Mouse (Mus musculus) small intestine, adult 2 months (tissue): ENCODE measurements around the gene Hist2h3c1.

Experiments
- CTCF ChIP-seq: fragments of 200-500 bp; IDR thresholded peaks from 2 replicates; pipeline ENCODE4 v1.5.1; 2012; ENCODE audit warnings: low read depth, mild to moderate bottlenecking, control low read depth, inconsistent platforms, low read length, moderate library complexity, mixed read lengths; ENCODE audit not compliant: insufficient replicate concordance, insufficient read length; ENCODE audit errors: extremely low read depth
- POLR2A ChIP-seq: fragments of 200-500 bp; IDR thresholded peaks from 2 replicates; pipeline ENCODE4 v1.6.1; 2012; ENCODE audit warnings: low read depth, mild to moderate bottlenecking, control low read depth, inconsistent platforms, low read length, moderate library complexity

DNA sequence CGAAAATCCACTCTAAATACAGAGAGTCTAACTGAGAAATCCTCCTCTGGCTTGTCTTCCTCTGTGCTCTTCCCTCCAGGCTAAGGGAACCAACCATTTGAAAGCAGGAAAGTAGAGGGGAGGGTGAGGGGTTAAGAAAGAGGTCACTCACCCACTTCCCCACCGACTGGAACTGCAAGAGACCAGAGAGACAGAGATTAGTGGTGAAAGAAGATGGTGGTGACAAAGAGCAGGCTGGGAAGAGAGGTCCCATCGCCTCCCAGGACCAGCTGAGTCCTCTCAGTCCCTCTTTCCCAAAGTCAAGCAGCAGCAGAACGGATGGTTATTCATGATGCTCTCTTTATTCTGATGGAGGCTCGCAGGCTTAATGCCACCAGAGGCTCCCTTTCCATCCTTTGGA, 46.9 kb downstream of the Hist2h3c1 start:
- no peak for TF ChIP-seq POLR2A
- no peak for TF ChIP-seq CTCF
